Mouse (Mus musculus) skeletal muscle tissue, adult 2 months (tissue): ENCODE measurements at regions not wholly inside any gene's neighbourhood (a gene's known extent, or its start where the extent isn't known, plus 50 kb on each side); places are given as distances from the start of the nearest gene placed in this dataset.

ENCODE experiments used
- DNase-seq: peaks from one replicate; pipeline ENCODE4 v3.0.0-alpha.2; 2012; ENCODE audit warnings: low read depth, low spot score

DNA sequence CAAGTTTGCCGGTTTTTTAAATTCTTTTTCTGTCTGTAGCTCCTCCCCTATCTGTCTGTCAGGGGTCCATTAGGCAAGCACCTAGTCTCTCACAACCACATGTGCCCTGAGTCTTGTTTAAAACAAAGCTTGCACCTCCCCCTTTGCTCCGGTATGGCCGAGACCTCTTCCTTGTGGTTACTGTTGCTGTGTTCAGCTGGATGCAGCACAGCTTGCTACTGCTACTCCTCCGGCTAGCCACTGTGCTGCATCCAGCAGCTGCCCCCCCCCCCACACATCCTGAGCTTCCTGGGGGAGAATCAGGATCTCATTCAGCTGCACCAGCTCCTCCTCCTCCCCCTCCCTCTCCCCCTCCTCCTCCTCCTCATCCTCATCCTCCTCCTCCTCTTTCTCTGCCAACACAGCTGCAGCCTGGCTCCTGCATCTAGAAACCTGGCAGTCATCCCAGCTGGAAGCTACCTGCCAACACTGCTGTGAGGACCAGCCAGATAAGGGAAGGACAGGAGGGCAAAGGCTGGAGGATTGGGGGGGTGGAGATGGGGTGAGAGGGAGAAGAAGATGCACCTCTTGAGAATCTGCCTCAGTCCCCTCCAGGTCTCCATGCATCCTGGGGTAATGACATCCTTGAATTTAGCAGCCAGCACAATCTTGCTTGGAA lies 114.8 kb upstream of the Tmem260 start:
- DNase-seq: peak; percentile 21

GRCm38 (mm10) chr14:48331623-48332000 lies 114.3 kb upstream of the Tmem260 start:
- no peak for DNase-seq

DNA sequence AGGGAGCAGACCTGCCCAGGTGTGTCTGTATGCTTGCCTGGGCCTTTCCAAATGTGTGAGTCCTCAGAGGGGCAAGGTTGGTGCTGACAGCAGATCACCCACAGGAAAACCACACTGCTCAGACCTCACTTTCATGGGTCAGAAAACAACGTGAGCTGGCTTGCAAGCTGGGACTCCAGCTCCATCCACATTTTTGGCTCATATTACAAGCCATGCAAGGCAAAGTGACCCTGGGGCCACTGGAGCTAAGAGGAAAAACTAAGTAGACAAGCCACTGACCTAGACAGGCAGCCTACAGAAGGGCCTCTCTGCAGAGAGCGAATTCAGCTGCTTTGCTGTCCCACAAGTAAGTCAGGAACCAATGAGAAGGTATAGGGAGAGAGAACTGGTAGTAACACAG lies 113.7 kb upstream of the Tmem260 start:
- no peak for DNase-seq

GRCm38 (mm10) chr14:48332660-48333059 lies 113.3 kb upstream of the Tmem260 start:
- no peak for DNase-seq

DNA sequence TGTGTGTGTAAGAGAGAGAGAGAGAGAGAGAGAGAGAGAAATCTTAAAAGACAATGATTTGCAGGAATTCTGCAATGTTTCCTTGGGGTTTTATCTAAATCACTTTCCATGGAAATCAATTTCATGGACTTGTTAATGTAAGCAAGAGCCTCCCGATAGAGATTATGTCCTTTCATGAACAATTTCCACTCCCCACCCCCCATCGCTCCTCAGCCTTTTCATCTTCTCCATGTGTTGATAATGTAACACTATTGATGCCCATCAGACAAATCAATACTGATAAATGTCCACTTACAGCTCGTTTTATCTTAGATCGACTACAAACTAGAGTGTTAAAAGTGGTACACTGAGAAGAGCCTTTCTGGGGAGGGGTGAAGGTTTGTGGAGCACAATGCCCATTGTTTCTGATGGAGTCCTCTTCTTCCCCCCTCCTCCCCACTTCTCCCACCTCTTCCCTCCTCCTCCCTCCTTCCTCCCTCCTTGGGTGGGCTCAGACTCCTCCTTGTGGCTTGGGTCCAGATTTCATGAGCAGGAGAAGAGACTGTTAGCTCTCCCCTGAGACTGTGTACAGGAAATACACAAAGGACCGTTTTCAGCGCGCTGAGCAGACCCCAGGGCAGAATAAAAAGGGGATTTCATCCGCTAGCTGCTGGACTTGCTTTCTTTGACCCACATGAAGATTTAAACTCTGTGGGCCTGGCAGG lies 111.7 kb upstream of the Tmem260 start:
- no peak for DNase-seq

DNA sequence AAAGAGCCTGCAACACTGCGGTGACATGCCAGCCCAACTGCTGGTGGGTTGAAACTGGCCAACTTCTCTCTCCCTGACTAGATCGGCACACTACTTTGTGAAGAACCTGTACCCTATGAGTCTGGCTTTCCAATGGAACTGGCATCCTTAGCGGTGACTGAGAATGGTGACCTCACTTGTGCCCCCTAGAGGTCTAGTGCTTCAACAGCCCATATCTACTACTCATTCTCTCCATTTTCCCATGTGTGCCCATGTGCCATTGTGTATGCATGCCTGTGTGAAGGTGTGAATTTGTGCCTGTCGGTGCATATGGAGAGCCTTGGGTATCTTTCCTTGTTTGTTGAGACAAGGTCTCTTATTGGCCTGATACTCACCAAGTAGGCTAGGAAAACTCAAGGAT lies 106.5 kb upstream of the Tmem260 start:
- DNase-seq: no peak

DNA sequence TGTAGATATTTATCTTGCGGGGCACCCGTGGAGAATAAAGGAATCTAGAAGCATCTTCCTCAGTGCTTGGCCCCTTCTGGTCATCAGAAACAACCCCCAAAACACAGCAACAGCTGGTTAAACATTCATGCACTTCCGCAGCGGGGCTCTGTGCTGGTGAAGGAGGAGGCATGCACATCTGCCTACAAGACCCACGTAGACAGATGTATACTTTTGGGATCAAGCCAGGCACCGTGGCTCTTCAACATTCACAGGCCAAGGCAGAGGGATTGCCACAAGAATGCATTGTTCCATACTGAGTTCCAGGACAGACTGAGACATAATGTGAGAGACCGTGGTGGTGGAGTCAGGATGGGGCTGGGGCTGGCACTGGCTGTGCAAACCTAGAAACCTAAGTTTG lies 103.0 kb upstream of the Tmem260 start:
- DNase-seq: no peak

- DNase-seq: no peak
Observed at GRCm38 (mm10) chr14:48345956-48346355, 100.0 kb upstream of the Tmem260 start.

- DNase-seq: no peak
Observed at GRCm38 (mm10) chr14:48349392-48350044, 96.4 kb upstream of the Tmem260 start.

- DNase-seq: no peak
Observed at GRCm38 (mm10) chr14:48351652-48352051, 94.3 kb upstream of the Tmem260 start.

- no peak for DNase-seq
Observed at GRCm38 (mm10) chr14:48352825-48353224, 93.1 kb upstream of the Tmem260 start.

GRCm38 (mm10) chr14:48354176-48354575 lies 91.7 kb upstream of the Tmem260 start:
- no peak for DNase-seq

DNA sequence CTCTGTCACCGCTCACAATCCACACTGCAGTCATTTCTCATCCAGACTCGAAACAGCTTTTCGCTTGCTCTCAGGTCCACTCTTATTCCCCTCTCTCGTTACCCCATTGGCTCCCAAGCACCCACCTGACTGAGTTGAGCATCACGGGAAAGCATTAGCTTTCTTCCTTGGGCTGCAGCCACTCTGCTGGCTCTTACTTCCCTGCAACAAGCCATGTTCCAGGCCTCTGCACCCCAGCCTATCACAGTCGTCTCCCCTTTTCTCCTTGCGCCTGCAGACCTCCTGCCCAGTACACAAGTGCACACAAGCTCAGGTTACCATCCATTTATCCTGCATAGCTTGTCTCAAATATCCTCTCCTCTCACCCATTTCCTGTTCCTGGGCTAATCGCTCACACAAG lies 88.5 kb upstream of the Tmem260 start:
- DNase-seq: no peak

GRCm38 (mm10) chr14:48358487-48359159 lies 87.3 kb upstream of the Tmem260 start:
- DNase-seq: no peak

- no peak for DNase-seq
Observed at GRCm38 (mm10) chr14:48361820-48362219, 84.1 kb upstream of the Tmem260 start.

GRCm38 (mm10) chr14:48367006-48367405 lies 78.9 kb upstream of the Tmem260 start:
- DNase-seq: peak; percentile 66

DNA sequence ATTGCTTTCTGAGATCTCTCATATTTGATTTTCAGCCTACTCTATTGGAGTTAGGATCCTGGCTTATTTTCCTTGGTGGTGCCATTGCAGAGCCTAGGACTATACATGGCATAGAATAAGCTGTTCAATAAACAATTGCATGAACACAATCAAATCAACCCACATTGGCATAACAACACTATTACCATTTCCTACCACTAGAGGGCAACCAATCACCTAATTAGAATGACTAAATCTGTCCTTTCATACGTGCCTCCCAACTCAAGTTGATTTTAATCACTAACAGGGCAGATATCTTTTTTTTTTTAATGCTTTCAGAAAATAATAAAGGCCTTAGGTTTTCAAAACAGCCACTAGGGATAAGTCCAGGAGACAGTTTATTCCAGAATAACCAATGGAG lies 75.6 kb upstream of the Tmem260 start:
- peak; percentile 25 for DNase-seq

GRCm38 (mm10) chr14:48371766-48372165 lies 74.2 kb upstream of the Tmem260 start:
- DNase-seq: no peak

GRCm38 (mm10) chr14:48376112-48376511 lies 69.8 kb upstream of the Tmem260 start:
- DNase-seq: no peak
